Mouse (Mus musculus) C2C12 (cell line): ENCODE measurements around the gene Tmem135.

Experiments
- CEBPB ChIP-seq: IDR thresholded peaks from one replicate; pipeline ENCODE4 v1.6.1; 2011; ENCODE audit warnings: low read depth, mild to moderate bottlenecking, control low read depth, moderate library complexity
- CTCF ChIP-seq: IDR thresholded peaks from one replicate; pipeline ENCODE4 v1.5.1; 2011; ENCODE audit not compliant: control insufficient read depth, insufficient read depth, insufficient read length
- FOSL1 ChIP-seq: IDR thresholded peaks from one replicate; pipeline ENCODE4 v1.8.0; 2011; ENCODE audit warnings: mild to moderate bottlenecking, low read length; ENCODE audit not compliant: poor library complexity, insufficient read depth, severe bottlenecking
- MAX ChIP-seq: IDR thresholded peaks from one replicate; pipeline ENCODE4 v1.6.1; 2011; ENCODE audit warnings: mild to moderate bottlenecking, control low read depth
- MYOD1 ChIP-seq: IDR thresholded peaks from one replicate; pipeline ENCODE4 v1.6.1; 2011; ENCODE audit warnings: low read depth; ENCODE audit not compliant: control insufficient read depth, insufficient read length
- MYOG ChIP-seq: IDR thresholded peaks from one replicate; pipeline ENCODE4 v1.6.1; 2011; ENCODE audit not compliant: control insufficient read depth, insufficient read length; ENCODE audit errors: extremely low read depth
- USF1 ChIP-seq: IDR thresholded peaks from one replicate; pipeline ENCODE4 v1.6.1; 2011; ENCODE audit warnings: low read depth, mild to moderate bottlenecking, control low read depth, moderate library complexity

DNA sequence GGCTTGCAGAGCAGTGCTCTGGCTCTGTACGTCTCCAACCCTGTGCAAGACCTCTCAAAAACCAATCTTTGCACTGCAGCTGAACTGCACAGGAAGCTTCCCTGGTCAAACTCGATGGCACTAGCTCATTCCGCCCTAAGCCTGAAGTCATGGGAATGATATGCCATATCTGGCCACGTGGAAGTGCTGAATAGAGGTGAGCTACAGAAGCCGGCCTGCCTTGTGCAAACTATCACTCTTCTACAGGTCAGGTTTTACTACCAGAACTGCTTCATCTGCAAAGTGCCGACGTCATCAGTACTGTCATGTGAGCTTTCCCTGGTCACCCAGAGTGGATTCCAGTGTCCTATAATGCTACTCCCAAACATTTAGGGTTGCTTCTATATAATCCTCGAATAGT is 246.7 kb downstream of the Tmem135 start:
- TF ChIP-seq USF1 (no peak), MYOD1 (no peak), CTCF (no peak), MAX (no peak), MYOG (no peak), FOSL1 (no peak), CEBPB (no peak)
